Mouse (Mus musculus) neural tube, embryonic 15.5 days (tissue): ENCODE results near the gene Taf4. TPM values are rescaled to one million over a fixed set of nuclear protein-coding genes. Genes with fewer than 3 reads are reported as not detected.

ENCODE experiments used
- ATAC-seq: fragments of 200-750 bp; cut with Nextera tagmentation; 2 replicates; pipeline ENCODE4 v1.8.0; 2017; ENCODE audit warnings: mild to moderate bottlenecking, moderate TSS enrichment, moderate library complexity; ENCODE audit not compliant: low FRiP score
- H3K27ac ChIP-seq: fragments of 300-500 bp; sonication (generic); replicated peaks from 2 replicates; pipeline ENCODE4 v1.5.1; 2015; ENCODE audit warnings: mild to moderate bottlenecking, inconsistent platforms
- H3K27me3 ChIP-seq: fragments of 300-500 bp; sonication (generic); replicated peaks from 2 replicates; pipeline ENCODE4 v1.6.1; 2015; ENCODE audit warnings: inconsistent platforms
- H3K36me3 ChIP-seq: fragments of 300-500 bp; sonication (generic); 2 replicates; pipeline ENCODE4 v1.6.1; 2015; ENCODE audit warnings: inconsistent platforms
- H3K4me1 ChIP-seq: fragments of 300-500 bp; sonication (generic); 2 replicates; pipeline ENCODE4 v1.6.1; 2015; ENCODE audit warnings: inconsistent platforms
- H3K4me2 ChIP-seq: fragments of 300-500 bp; sonication (generic); 2 replicates; pipeline ENCODE4 v1.6.1; 2015; ENCODE audit warnings: inconsistent platforms, mild to moderate bottlenecking, moderate library complexity
- H3K4me3 ChIP-seq: fragments of 300-500 bp; sonication (generic); replicated peaks from 2 replicates; pipeline ENCODE4 v1.5.1; 2015; ENCODE audit warnings: mild to moderate bottlenecking, inconsistent platforms
- H3K9ac ChIP-seq: fragments of 300-500 bp; sonication (generic); replicated peaks from 2 replicates; pipeline ENCODE4 v1.6.1; 2015; ENCODE audit warnings: mild to moderate bottlenecking, inconsistent platforms
- H3K9me3 ChIP-seq: fragments of 300-500 bp; sonication (generic); replicated peaks from 2 replicates; pipeline ENCODE4 v1.6.1; 2016; ENCODE audit warnings: inconsistent platforms
- WGBS: fragments of 180-500 bp; shearing (Covaris S2); methylation state at CpG from one replicate; pipeline ENCODE4 v1.1.7; 2015; ENCODE audit warnings: mixed read lengths; 5-methylcytosine and 5-hydroxymethylcytosine counted together
- polyA plus RNA-seq: library from polyadenylated mRNA; unstranded; fragments of >200 nt; fragmentation: Nextera tagmentation; extraction: Ambion mirVana; gene quantifications from 2 replicates; pipeline ENCODE4 v1.2.1, GENCODE M21; 2015

Taf4 gene
- polyA plus RNA-seq, 1 experiment from 2014 or later: 3.2 TPM

DNA sequence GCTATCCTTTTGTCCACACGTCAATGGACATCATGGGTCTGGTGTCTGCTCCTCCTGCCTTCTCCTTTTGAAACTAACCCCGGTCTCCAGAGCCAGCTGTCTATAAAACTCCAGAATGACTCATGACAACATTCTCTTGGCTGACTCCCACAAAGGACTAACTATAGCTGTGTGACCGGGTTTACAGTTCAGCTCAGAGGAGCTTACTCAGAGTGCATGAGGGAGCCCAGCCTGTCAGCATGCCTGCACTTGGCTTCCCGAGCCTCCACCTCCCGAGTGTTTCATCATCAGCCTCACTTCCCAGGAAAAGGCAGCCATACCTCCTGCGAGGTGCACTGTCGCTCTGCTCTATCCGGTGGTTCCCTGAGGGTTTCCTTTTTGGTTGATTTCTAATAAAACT lies 3.4 kb upstream of the Taf4 start:
- ATAC-seq: no peak
- Histone ChIP-seq H3K9me3 (no peaks in the 10 kb centered on the region), H3K27me3 (no peaks in the 10 kb centered on the region; the same call in 1 of the 2 replicates), H3K4me3 (no peak overlapping the region), H3K4me2 (no peak overlapping the region), H3K27ac (no peak overlapping the region), H3K4me1 (peaks cover 21% of the 10 kb centered on the region), H3K9ac (no peak overlapping the region), H3K36me3 (no peaks in the 10 kb centered on the region)
- WGBS: 62% methylated on average over 8 of the region's 8 CpGs

DNA sequence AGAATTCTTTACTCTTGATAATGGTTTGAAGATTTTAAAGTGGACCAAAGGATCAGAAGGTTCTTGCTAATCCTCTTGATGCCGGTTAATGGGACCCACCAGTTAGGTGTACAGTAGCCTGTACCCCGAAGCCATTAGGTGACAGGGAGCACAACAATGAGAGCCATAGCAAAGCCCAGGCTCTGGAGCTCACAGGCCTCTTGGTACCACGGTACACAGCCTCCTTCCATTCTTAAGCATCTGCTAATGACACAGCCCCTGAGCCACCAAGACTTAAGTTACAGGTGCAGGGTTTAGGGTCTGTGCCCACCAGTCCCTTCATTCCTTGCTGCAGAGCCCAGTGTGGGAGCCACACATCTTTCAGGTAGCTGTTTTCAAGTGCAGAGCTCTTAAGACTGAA lies 1.8 kb upstream of the Taf4 start:
- WGBS: 79% methylated on average over 3 of the region's 3 CpGs
- Histone ChIP-seq H3K9me3 (no peaks in the 10 kb centered on the region), H3K36me3 (no peaks in the 10 kb centered on the region), H3K4me1 (peaks cover 37% of the 10 kb centered on the region), H3K27ac (no peak overlapping the region), H3K27me3 (no peaks in the 10 kb centered on the region; the same call in 1 of the 2 replicates), H3K4me3 (no peak overlapping the region), H3K9ac (no peak overlapping the region), H3K4me2 (no peak overlapping the region)
- ATAC-seq: no peak

DNA sequence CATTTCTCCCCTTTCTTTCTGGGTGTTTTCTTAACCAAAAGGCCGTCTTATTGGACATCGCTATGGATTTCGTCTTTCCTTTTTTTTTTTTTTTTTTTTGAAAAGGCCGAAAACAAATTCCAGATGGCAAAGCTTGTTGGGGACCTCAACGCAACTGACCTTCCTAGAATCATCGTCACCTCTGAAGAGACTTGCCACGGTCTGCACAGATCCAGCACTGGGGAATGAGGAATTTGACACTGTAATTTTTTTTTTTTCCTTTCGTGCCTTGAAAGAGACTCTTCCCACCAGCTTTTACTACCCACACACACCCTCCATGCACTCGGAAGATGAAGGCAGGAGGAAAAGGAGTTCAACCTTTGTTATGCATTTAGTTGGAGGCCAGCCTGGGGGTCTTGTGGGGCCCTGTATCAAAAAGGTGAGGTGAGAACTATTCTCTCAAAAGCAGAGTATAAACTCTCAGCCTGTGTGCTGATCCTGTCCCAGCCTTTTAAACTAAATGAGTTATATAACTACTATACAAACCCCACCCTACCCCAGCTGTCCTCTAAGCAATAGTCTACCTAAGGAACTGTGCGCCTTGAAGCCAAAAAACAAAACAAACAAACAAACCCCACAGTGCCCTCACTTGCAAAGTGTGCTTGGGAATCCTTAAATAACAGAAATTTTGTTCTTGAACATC lies 1.0 kb upstream of the Taf4 start:
- peak overlapping the region; percentile 95 for H3K9ac ChIP-seq
- H3K36me3 ChIP-seq: no peaks in the 10 kb centered on the region
- peak overlapping the region; percentile 90 for H3K4me3 ChIP-seq
- H3K9me3 ChIP-seq: no peaks in the 10 kb centered on the region
- H3K27me3 ChIP-seq: no peaks in the 10 kb centered on the region; the same call in 1 of the 2 replicates
- H3K27ac ChIP-seq: peak overlapping the region; percentile 98
- peak overlapping the region; percentile 61 for H3K4me2 ChIP-seq
- 6% methylated on average over 10 of the region's 10 CpGs for WGBS
- ATAC-seq: no peak
- H3K4me1 ChIP-seq: peaks cover 44% of the 10 kb centered on the region

DNA sequence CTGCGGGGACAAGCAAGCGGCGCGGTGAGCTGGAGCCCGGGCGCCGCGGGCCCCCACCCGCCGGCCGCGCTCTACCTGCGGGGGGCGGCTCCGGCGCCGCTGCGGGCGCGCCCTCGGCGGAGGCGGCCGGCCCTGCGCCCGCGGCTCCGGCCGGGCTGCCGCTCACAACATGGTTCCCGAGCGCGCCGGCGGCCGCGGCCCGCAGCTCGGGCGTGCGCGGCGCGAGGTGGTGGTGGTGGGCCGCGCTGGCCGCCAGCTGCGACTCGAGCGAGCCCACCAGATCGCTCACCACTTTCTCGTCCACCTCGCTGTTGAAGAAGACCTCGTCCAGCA lies 185 bp downstream of the Taf4 start:
- Histone ChIP-seq H3K9ac (peak overlapping the region; percentile 78), H3K27ac (peak overlapping the region; percentile 98), H3K36me3 (no peaks in the 10 kb centered on the region), H3K4me3 (peak overlapping the region; percentile 90), H3K9me3 (no peaks in the 10 kb centered on the region), H3K27me3 (no peaks in the 10 kb centered on the region; the same call in 1 of the 2 replicates), H3K4me1 (peaks cover 56% of the 10 kb centered on the region), H3K4me2 (peak overlapping the region; percentile 97)
- WGBS: 0% methylated on average over 13 of the region's 54 CpGs
- no peak; the same call in 1 of the 2 replicates for ATAC-seq

DNA sequence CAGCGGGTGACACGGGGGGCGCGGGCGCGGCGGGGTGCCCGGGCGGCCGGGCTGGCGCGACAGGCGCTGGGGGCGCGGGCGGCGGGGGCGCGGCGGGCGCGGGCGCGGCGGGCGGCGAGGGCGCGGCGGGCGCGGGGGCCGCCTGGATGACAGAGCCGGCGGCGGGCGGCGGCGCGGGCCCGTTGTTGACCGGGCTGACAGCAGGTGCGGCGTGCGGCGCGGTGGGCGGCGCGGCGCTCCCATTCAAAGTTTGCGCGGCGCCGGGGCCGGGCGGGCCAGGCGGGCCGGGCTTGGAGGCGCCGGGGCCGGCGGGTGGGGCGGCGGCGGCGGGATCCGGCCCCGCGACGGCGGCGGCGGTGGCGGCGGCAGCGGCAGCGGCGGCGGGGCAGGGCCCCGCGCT lies 595 bp downstream of the Taf4 start:
- Histone ChIP-seq H3K4me2 (peak overlapping the region; percentile 97), H3K9me3 (no peaks in the 10 kb centered on the region), H3K27me3 (no peaks in the 10 kb centered on the region; the same call in 1 of the 2 replicates), H3K4me3 (peak overlapping the region; percentile 90), H3K4me1 (peaks cover 56% of the 10 kb centered on the region), H3K27ac (peak overlapping the region; percentile 98), H3K36me3 (no peaks in the 10 kb centered on the region), H3K9ac (peak overlapping the region; percentile 78)
- 0% methylated on average over 23 of the region's 82 CpGs for WGBS
- ATAC-seq: no peak

DNA sequence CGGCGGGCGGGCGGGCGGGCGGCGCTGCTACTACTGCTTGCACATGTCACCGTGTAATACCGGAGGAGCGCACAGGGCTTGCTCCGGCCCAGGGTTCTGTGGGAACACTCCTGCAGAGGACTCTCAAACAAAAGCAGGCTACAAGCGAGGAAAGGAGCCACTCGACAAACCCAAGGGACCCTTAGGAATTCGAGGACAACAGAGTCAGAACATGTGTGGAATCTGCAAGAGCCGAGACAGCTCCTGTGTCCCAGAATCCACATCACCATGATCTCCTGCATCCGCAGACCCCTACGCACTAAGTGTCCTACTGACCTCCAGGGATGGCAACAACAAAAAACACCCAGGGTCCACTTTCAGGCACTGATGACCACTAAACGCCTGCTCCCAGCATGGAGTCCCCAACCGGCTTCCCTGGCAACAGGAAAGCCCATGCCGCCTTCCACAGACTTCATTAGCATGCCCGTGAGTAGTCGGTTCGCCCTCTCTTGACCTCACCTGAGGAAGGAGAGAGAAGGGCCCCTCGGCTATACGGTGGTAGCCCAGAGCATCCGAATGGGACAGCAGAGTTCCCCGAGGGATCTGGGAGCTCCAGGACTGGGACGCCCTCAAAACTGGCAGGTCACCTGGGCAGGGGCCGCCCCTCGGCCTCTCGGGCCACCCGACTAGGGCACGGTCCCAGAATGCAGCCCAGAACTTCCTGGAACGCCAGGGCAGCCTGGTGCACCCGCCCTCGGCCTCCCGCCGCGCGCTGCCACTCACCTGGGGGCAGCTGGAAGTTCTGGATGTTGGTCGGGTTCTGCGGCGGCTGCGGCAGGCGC lies 1.6 kb downstream of the Taf4 start:
- 0 out of 2 replicates have a peak, but pooled peaks have one; percentile 6 for ATAC-seq
- Histone ChIP-seq H3K4me3 (peak overlapping the region; percentile 90), H3K9me3 (no peaks in the 10 kb centered on the region), H3K36me3 (no peaks in the 10 kb centered on the region), H3K9ac (peak overlapping the region; percentile 78), H3K27ac (no peak overlapping the region), H3K4me1 (peaks cover 65% of the 10 kb centered on the region), H3K27me3 (no peaks in the 10 kb centered on the region; the same call in 1 of the 2 replicates), H3K4me2 (peak overlapping the region; percentile 97)
- 2% methylated on average over 41 of the region's 45 CpGs for WGBS

DNA sequence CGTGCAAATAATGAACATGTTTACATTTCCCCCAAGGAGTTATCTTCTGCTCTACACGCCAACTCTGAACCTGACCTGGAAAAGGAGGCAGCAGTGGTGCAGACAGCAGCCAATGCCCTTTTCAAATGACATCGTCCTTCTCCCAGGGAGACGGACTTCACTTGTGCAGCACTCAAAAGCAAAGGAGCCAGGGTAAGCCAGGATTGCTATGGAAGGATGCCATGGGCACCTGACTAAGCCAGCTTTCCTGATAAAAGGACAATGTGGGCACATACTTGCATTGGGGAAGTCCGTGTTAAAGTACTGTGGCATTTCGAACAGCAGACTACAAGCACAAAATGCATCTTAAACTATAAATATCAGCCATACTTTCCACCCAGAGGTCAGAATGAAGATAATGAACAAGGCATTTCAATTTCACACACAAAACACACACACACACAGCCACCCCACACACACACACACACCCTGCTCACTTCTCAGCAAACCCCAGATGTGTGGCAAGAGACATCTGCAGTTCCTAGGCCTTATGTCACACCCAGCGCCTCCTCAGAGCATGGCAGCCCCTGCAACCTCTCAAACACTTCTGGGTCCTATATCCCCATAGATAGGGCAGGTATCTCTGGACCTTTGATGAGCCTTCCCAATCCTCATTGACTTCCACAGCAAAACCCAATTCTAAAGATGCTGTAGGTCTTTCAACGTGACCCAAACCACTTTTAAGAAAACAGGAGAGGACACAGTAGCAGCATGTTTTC lies 2.4 kb downstream of the Taf4 start:
- WGBS: 25% methylated on average over 8 of the region's 8 CpGs

DNA sequence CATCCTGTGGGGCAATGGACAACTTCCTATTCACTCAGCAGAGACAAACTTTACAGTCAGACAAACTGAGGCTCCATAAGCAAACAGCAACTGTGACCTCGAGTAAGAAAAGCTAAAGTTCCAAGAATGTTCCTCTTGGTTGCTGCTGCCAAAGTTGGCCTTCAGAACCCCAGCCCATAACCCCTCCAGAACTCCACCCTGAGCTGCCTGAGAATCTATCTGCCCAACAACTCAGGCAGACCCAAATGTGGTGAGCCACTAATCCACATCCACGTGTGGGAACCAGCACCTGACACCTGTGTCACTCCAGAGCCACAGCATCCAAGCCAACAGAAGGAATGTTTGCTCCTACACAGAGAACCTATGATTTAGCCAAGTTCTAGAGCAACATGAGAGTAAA lies 4.0 kb downstream of the Taf4 start:
- Histone ChIP-seq H3K9me3 (no peaks in the 10 kb centered on the region), H3K9ac (no peak overlapping the region), H3K4me3 (no peak overlapping the region), H3K36me3 (no peaks in the 10 kb centered on the region), H3K4me1 (peaks cover 68% of the 10 kb centered on the region), H3K27me3 (no peaks in the 10 kb centered on the region), H3K4me2 (no peak overlapping the region), H3K27ac (no peak overlapping the region)
- 68% methylated on average over 2 of the region's 2 CpGs for WGBS
- no peak for ATAC-seq

More for the DNA sequence above, 2.4 kb downstream of the Taf4 start:
- Histone ChIP-seq H3K4me2 (peak overlapping the region; percentile 97), H3K27ac (no peak overlapping the region), H3K4me1 (peaks cover 68% of the 10 kb centered on the region), H3K36me3 (no peaks in the 10 kb centered on the region), H3K9ac (peak overlapping the region; percentile 78), H3K27me3 (no peaks in the 10 kb centered on the region), H3K4me3 (peak overlapping the region; percentile 90), H3K9me3 (no peaks in the 10 kb centered on the region)
- no peak for ATAC-seq

DNA sequence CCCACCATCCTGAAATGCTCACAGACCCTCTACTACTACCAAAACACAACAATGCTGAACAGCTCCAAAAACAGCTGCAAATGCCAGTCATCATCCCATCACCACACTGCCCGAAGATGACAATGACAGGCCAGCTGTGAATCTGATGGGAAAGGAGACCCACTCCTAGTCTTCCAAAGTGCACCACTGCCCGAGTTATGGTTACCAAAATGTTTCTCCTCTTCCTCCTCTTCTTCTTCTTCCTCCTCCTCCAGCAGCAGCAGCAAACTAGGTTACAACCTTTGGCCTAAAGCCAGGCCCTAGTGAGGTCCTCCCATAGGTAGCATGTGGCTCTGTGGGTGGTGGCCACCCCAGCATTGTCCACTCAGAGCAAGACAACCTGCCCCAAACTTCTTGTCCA lies 4.6 kb downstream of the Taf4 start:
- Histone ChIP-seq H3K36me3 (no peaks in the 10 kb centered on the region), H3K4me1 (peaks cover 71% of the 10 kb centered on the region), H3K27me3 (no peaks in the 10 kb centered on the region), H3K27ac (no peak overlapping the region), H3K9ac (no peak overlapping the region), H3K4me2 (no peak overlapping the region), H3K9me3 (no peaks in the 10 kb centered on the region), H3K4me3 (no peak overlapping the region)
- WGBS: 81% methylated on average over 2 of the region's 2 CpGs
- ATAC-seq: no peak

DNA sequence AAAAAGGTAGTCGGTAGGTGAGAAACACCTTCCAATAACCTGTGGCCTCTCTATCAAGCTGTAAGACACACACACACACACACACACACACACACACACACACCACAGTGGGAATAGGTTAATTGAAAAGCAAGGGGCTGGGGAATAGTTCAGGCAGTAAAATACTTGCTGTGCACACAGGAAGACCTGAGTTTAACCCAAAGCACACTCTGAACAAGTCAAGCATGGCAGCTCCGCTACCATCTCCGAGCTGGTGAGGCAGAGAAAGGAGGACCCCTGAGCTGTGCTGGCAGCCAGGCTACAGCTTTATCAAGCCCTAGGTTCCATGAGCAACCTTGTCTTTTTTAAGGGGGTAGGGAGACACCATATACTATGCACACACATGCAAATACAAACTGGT lies 7.3 kb downstream of the Taf4 start:
- Histone ChIP-seq H3K4me3 (no peak overlapping the region), H3K4me1 (peaks cover 68% of the 10 kb centered on the region), H3K27me3 (no peaks in the 10 kb centered on the region), H3K9ac (no peak overlapping the region), H3K9me3 (no peaks in the 10 kb centered on the region), H3K36me3 (no peaks in the 10 kb centered on the region), H3K27ac (no peak overlapping the region), H3K4me2 (no peak overlapping the region)
- ATAC-seq: no peak
- WGBS: 67% methylated on average over 3 of the region's 3 CpGs

DNA sequence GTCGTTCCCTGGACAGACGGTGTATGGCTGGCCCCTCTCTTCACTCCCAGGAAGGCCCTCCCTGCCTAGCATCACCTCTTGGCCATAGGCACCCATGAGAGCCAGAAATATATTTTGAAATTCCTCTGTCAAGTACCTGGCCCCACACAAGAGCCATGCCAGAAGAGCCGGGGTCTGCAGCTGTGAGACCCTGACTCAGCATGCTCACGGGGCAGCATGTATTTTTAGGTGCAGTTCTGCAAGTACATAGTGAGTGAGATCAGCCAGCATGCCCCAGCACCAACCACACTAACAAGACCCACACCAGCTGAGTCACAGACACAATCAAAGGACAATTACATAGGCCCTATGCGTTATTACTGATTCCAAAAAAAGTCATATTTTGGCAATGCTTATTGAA lies 8.8 kb downstream of the Taf4 start:
- Histone ChIP-seq H3K4me1 (peaks cover 52% of the 10 kb centered on the region), H3K27ac (no peak overlapping the region)

More for the DNA sequence above, 8.8 kb downstream of the Taf4 start:
- 78% methylated on average over 5 of the region's 5 CpGs for WGBS
- no peaks in the 10 kb centered on the region for H3K9me3 ChIP-seq
- H3K36me3 ChIP-seq: no peaks in the 10 kb centered on the region
- H3K4me2 ChIP-seq: no peak overlapping the region
- H3K27me3 ChIP-seq: no peaks in the 10 kb centered on the region
- H3K4me3 ChIP-seq: no peak overlapping the region
- no peak overlapping the region for H3K9ac ChIP-seq
- no peak for ATAC-seq
